Mouse (Mus musculus): ENCODE data around the gene Uba2.
"Not testable (repeated sequence)": the region's sequence is repeated elsewhere in the genome, so short reads cannot be mapped to it uniquely, and the experiment has no call there.

Uba2 gene

GRCm38 (mm10) chr7:34169454-34169853 is at the start of gene Uba2:
TSS of gene Uba2 (minus strand) at chr7:34169599.
- DNase-seq, result peak; percentile 9

GRCm38 (mm10) chr7:34218496-34218895 is 49.1 kb upstream of the Uba2 start:
- no peak for DNase-seq

DNA sequence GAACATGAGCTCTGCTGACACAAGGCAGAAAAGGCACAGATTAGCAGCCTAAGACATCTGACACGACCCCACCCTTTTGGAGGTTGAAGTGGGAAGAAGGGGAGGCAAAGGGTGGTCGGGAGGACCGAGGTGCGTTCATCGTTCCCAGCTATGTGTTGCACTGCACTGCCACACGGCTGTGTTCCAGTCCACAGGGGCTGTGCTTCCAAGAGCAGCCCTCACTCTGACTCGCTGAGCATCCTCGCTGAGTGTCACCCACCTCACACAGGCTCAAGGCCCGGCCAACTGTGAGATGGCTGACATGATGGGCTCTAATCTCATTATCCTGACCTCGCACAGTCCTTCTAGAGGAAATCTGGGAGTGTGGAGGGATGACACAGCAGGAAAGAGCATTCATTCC is 47.1 kb upstream of the Uba2 start:
- DNase-seq, result no peak

DNA sequence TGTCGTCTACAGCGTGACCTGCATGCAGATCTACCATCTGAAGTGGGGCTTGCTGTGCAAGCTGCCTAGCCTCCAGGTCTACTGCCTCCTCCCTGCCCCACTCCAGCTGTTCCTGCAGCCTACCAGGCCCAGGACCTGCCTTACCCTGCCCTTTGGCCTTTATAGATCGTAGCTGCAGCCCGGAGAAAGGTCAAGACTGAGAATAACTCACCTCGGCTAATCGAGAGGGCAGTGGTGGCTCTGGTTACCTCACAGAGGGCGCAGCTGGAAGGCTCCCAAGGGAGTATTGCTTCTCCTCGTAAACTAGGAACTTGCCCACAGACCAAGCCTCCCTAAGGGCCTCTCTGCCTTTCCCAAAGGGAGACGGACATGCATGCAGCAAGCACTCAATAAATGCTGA is 46.1 kb upstream of the Uba2 start:
- no peak for DNase-seq

DNA sequence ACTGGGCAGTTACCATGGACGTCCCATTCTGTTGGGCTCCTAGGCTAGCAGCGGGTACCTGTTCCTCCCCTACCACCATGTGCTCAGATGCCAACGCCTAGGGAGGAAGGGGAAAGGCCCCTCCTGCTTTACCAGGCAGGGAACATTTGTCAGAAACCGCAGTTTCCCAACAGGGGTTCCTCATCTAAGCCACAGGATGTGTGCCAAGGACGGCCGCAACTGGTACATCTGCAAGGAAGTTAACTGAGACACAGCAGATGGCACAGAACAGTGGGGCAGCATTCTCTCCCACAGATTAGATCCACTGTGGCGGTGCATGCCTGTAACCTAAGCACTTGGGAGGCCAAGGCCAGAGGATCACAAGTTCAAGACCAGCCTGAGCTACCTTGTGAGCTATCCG is 45.2 kb upstream of the Uba2 start:
- DNase-seq, result no peak

DNA sequence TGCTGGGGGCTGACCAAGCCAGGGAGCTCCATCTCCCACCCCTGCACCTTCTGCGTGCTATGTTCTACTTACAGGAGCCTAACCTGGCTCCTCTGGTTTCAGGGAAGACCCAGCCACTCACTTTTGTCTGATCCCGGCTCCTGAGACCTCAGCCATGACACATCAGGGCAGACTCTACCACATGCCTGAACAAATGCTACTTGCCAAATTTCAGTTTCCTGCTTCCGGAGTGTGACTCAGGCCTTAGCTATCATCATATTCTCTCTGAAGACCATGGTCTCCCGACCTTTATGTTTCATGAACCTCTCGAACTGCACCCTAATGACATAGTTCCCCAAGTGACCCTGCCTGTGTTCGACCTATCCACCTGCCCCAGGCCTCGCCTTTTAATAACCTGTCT is 43.9 kb upstream of the Uba2 start:
- DNase-seq, result no peak

DNA sequence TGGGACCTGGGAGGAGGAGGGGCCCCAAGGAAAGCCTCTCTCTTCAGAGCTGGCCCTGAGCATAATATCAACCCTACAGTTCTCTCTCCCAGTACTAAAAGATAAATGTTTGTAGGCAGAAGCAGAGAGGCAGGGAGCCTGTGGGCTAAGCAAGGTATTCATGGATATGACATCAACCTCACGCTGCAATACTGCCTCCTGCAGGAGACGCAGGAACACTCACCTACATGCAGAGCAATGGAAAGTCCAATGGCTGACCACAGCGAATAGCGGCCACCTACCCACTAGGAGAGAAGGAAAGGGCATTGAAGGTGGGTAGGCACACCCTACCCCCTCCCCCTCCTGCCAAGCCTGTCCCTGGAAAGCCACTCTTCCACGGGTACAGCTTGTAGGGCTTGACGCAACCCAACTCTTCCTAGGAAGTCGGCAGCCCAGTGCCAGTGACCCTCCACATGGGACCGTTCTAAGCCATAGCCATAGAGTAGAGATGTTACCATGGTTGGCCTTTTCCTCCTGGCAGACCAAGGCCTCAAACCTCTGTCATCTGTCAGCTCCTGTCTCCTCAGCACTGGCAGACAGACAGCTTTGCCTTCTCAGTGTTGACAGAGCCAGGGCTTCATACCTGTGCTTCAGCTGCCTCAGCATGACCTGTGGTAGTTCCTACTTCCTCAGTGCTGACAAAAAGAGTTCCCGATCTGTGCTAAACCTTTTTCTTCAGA is 38.8 kb upstream of the Uba2 start:
- no peak for DNase-seq

DNA sequence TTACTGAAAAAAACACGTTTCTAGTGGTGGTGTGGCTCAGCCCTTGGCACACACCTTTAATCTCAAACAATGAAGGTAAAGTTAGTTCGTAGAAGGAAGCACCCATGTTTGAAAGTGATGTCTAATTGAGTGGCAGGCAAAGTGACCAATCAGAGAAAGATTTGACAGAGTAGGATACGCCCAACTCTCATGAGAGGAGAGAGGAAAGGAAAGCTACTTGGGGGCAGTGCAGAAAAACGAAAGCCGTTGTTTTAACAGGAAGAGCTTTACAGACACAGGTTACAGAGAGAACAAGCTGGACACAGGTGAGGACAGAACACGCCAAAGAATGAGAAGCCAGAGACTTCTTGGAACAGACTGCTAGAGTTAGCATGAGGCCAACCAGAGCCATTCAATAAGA is 36.9 kb upstream of the Uba2 start:
- DNase-seq, result no peak

DNA sequence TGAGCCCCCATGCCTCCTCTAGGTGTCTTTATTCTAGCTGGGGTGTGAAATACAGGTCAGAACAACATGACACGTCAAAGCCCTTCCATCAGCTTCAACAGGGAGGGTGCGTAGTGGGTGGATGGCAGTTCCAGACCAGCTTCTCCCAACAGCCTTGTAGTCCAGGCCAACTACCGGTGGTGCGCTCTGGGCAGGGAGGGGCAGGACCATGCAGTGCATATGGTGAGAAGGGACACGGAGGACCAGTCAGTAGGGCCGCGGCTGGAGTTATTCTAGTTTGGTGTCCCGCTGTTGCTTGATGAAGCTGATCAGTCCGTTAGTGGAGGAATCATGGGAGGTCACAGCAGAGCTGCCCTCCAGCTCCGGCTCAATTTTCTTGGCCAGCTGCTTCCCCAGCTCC is 32.7 kb upstream of the Uba2 start:
- DNase-seq, result not testable (repeated sequence)

GRCm38 (mm10) chr7:34200829-34201228 is 31.4 kb upstream of the Uba2 start:
- no peak for DNase-seq

DNA sequence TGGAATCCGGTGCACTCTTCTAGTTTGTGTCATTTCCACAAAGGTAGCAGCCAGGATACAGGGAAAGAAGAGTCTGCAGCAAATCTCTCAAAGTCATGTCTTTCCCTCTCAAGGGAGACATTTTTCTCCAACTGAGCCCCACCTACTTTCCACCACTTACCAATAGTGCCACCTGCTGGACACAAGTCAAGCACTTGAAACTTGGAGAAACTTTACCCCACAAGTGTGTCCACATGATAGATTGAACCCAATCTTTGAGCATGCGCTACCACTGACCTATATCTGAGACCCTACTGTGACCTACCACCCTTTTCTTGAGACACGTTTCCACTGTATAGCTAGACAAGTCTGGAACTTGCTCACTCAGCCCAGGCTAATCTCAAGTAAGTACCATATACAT is 28.9 kb upstream of the Uba2 start:
- DNase-seq, result no peak

GRCm38 (mm10) chr7:34196132-34197128 is 27.0 kb upstream of the Uba2 start, which contains the start of gene Pdcd2l:
TSS of gene Pdcd2l (minus strand) at chr7:34196661.
- DNase-seq, result peak; percentile 91

- DNase-seq, result no peak
Measured at GRCm38 (mm10) chr7:34195632-34196031, 26.2 kb upstream of the Uba2 start.

- DNase-seq, result no peak
Measured at GRCm38 (mm10) chr7:34192825-34193224, 23.4 kb upstream of the Uba2 start.

GRCm38 (mm10) chr7:34189376-34189989 is 20.1 kb upstream of the Uba2 start:
- DNase-seq, result no peak

- no peak for DNase-seq
Measured at GRCm38 (mm10) chr7:34183794-34184193, 14.4 kb upstream of the Uba2 start.

DNA sequence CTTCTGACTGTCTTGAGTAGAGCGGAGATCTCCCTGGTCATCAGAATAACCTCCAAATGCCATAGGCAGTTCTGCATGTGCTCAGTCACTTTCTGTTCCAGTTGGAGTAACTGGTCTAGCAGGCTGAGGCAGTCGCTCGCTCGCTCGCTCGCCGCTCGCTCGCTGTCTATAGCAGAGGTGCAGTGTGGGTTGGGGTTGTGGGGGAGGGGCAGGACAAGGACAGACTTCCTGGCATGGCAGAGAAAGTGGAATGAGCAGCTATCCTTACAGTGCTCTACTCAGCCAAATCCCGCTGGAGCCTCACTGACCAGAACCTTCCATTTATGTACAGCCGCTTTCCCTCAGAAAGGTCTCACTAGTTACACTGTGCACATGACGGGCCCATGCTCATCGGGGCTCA is 14.0 kb upstream of the Uba2 start:
- no peak for DNase-seq

DNA sequence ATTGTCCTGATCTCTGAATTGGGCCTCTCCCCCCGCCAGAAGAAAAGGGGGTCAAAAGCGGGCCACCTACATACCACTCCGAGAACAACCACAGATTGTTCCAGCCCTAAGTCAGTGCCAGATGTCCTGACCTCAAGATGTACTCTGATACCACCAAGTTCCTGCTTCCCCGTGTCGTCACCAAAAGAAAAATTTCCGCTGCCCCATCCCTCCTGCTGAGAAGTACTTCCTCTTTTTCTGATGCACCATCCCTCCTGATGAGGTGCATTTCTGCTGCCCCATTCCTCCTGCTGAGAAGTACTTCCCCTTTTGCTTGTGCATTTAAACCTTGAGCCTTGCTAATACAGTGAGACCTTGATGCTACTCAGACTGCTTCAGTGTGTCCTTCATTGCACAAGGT is 6.8 kb upstream of the Uba2 start:
- not testable (repeated sequence) for DNase-seq

GRCm38 (mm10) chr7:34172251-34172650 is 2.9 kb upstream of the Uba2 start:
- no peak for DNase-seq

- peak; percentile 90 for DNase-seq
Measured at GRCm38 (mm10) chr7:34168470-34169251, 738 bp downstream of the Uba2 start.

- no peak for DNase-seq
Measured at GRCm38 (mm10) chr7:34167766-34168469, 1.5 kb downstream of the Uba2 start.

GRCm38 (mm10) chr7:34166850-34167249 is 2.5 kb downstream of the Uba2 start:
- peak; percentile 6 for DNase-seq

Data from cerebellum, adult 11 months (tissue).